Mouse (Mus musculus) neural tube, embryonic 12.5 days (tissue): ENCODE data around the gene Tsc22d2. TPM values are rescaled to one million over a fixed set of nuclear protein-coding genes. Genes with fewer than 3 reads are reported as not detected.

Source experiments
- ATAC-seq: fragments of 200-750 bp; cut with Nextera tagmentation; 2 replicates; pipeline ENCODE4 v1.8.0; 2017; ENCODE audit warnings: low read depth, mild to moderate bottlenecking, moderate TSS enrichment, moderate library complexity; ENCODE audit not compliant: low FRiP score
- H3K27ac ChIP-seq: fragments of 300-500 bp; sonication (generic); 2 replicates; pipeline ENCODE4 v1.5.1; 2016
- H3K27me3 ChIP-seq: fragments of 300-500 bp; sonication (generic); replicated peaks from 2 replicates; pipeline ENCODE4 v1.6.1; 2016; ENCODE audit warnings: mild to moderate bottlenecking
- H3K36me3 ChIP-seq: fragments of 300-500 bp; sonication (generic); 2 replicates; pipeline ENCODE4 v1.6.1; 2016; ENCODE audit warnings: mild to moderate bottlenecking
- H3K4me1 ChIP-seq: fragments of 300-500 bp; sonication (generic); 2 replicates; pipeline ENCODE4 v1.6.1; 2016
- H3K4me2 ChIP-seq: fragments of 300-500 bp; sonication (generic); replicated peaks from 2 replicates; pipeline ENCODE4 v1.6.1; 2016; ENCODE audit warnings: mild to moderate bottlenecking
- H3K4me3 ChIP-seq: fragments of 300-500 bp; sonication (generic); 2 replicates; pipeline ENCODE4 v1.5.1; 2016
- H3K9ac ChIP-seq: fragments of 300-500 bp; sonication (generic); 2 replicates; pipeline ENCODE4 v1.6.1; 2016; ENCODE audit warnings: mild to moderate bottlenecking
- H3K9me3 ChIP-seq: fragments of 300-500 bp; sonication (generic); 2 replicates; pipeline ENCODE4 v1.6.1; 2016; ENCODE audit warnings: mild to moderate bottlenecking
- WGBS: fragments of 180-500 bp; shearing (Covaris S2); methylation state at CpG from one replicate; pipeline ENCODE4 v1.1.7; 2016; 5-methylcytosine and 5-hydroxymethylcytosine counted together
- polyA plus RNA-seq: library from polyadenylated mRNA; unstranded; fragments of >200 nt; fragmentation: Nextera tagmentation; extraction: Ambion mirVana; gene quantifications from 2 replicates; pipeline ENCODE4 v1.2.1, GENCODE M21; 2016

Gene Tsc22d2
- polyA plus RNA-seq, 1 experiment from 2014 or later = 15.4 TPM

DNA sequence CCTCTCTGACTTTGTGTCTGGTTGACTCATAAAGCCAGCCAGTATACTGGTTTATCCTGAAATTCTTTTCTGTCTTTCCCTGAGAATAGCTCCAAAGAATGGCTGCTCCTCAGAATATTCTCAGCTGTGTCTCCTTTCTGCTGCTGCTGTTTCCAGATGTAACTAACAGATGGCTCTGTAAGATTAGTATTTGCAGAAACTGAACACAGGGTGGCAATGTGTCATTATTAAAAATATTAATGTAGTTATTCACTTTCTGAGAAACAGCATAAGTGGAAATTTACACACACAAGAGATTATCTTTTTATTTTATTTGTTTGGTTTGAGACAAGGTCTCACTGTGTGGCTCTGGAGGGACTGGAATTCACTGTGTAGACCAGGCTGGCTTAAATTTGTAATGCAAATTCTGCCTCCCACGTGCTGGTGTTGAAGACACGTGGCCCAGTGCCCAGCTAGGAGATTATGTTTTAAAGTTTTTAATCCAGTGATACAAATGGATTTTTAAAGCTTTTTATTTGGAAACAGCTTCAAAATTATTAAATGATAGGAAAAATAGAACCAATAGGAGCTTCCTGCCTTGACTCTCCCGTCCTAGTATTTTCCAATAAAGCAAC lies 89.3 kb downstream of the Tsc22d2 start:
- H3K4me1 ChIP-seq = no peaks in the 10 kb centered on the region
- H3K9me3 ChIP-seq = no peaks in the 10 kb centered on the region
- no peak overlapping the region for H3K4me3 ChIP-seq
- ATAC-seq = no peak
- no peak overlapping the region for H3K4me2 ChIP-seq
- no peaks in the 10 kb centered on the region for H3K27me3 ChIP-seq
- WGBS = 67% methylated on average over 3 of the region's 3 CpGs
- no peak overlapping the region for H3K9ac ChIP-seq
- H3K36me3 ChIP-seq = no peaks in the 10 kb centered on the region
- H3K27ac ChIP-seq = no peak overlapping the region

DNA sequence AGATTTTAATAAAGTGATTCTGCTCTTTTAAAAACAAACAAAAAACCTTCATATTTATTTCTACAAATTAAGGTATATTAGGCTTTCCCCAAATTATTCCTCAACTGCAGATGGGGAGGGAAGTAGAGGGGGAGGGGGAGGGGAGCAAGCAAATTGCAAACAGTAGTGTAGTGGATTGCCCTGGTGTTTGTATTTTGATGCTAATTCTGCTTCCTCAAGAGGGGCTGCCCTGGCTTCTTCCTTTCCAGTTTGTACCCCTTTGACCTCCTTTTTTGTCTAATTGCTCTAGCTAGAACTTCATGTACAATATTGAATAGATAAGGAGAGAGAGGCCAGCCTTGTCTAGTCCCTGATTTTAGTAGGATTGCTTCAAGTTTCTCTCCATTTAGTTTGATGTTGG lies 90.2 kb downstream of the Tsc22d2 start:
- Histone ChIP-seq H3K4me2 (no peak overlapping the region), H3K27ac (no peak overlapping the region), H3K4me3 (no peak overlapping the region), H3K36me3 (no peaks in the 10 kb centered on the region), H3K9me3 (no peaks in the 10 kb centered on the region), H3K27me3 (no peaks in the 10 kb centered on the region), H3K9ac (no peak overlapping the region), H3K4me1 (no peaks in the 10 kb centered on the region)
- no peak for ATAC-seq

DNA sequence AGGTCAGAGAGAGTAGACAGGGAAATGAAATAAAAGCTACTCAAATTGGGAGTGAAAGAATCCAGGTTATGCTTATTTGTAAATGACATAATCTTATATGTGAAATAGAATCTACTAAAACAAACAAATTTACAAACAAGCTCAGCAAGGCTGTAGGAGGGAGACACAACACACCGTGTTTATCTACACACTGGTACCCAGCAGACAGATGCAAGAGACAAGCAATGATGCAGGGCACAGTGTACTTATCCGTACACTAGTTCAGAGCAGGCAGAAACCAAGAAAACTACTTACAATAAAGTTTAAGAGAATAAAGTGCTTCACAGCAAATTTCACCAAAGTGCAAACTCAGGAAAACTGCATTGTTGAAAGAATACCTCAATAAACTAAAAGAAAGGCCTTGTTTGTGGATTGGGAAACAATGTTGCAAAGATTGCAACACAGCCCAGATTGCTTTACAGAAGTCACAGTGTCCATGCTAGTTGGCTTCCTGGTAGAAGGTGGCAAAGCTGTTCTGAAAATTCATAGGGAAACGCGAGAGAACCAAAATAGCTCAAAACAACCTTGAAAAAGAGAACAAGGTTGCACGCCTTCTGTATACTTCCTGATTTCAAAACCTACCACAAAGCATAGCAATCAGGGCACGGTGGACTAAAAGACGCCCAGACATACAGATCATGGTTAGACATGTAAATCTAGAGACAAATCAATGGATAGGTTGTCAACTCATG lies 93.7 kb downstream of the Tsc22d2 start:
- Histone ChIP-seq H3K9ac (no peak overlapping the region), H3K27ac (no peak overlapping the region), H3K27me3 (no peaks in the 10 kb centered on the region), H3K4me1 (no peaks in the 10 kb centered on the region), H3K36me3 (no peaks in the 10 kb centered on the region), H3K9me3 (no peaks in the 10 kb centered on the region), H3K4me2 (no peak overlapping the region), H3K4me3 (no peak overlapping the region)
- 91% methylated on average over 7 of the region's 7 CpGs for WGBS
- ATAC-seq = no peak

DNA sequence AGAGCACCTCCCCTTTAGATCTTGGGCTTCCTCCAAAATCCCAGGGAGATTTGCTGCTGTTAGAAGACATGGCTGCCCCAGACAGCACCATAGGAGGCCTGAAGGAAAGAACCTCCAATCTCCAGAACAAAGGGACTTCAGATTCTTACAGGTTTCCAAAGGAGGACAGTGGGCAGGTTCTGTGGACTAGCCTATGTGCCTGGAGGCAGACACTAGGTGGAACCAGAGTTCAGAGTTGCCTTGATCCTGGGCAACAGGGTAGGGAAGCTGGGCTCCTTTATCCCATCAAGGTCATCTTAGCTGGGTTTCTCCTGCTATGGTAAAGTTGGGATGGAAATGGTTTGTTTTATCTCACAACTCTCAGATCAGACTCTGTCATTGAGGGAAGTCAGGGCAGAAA lies 97.1 kb downstream of the Tsc22d2 start:
- H3K4me1 ChIP-seq = no peaks in the 10 kb centered on the region
- no peak overlapping the region for H3K4me2 ChIP-seq
- H3K9me3 ChIP-seq = no peaks in the 10 kb centered on the region
- no peak overlapping the region for H3K27ac ChIP-seq
- ATAC-seq = no peak
- no peak overlapping the region for H3K4me3 ChIP-seq
- H3K9ac ChIP-seq = no peak overlapping the region
- no peaks in the 10 kb centered on the region for H3K36me3 ChIP-seq
- no peaks in the 10 kb centered on the region for H3K27me3 ChIP-seq

DNA sequence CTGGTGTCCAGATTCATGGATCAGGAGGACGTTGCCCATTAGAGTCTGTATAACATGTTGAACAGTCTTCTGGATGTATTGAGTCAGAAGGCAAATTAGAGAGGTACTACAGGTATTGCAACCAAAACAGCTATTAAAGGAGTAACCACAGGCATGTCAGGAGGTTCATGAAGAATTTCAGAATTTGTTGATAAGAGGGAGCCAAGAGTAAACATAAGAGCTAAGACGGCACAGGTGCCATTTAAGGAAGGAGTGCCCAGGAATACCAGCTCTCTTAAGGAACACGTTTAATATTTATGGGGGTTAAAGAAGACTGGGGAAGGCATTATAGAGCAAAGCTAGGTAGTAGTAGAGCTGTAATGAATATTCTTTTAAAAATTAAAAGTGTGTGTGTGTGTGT lies 98.2 kb downstream of the Tsc22d2 start:
- no peak overlapping the region for H3K27ac ChIP-seq
- no peaks in the 10 kb centered on the region for H3K27me3 ChIP-seq
- H3K9me3 ChIP-seq = no peaks in the 10 kb centered on the region
- no peak overlapping the region for H3K4me3 ChIP-seq
- no peak overlapping the region for H3K4me2 ChIP-seq
- ATAC-seq = no peak
- no peaks in the 10 kb centered on the region for H3K4me1 ChIP-seq
- no peaks in the 10 kb centered on the region for H3K36me3 ChIP-seq
- H3K9ac ChIP-seq = no peak overlapping the region
- WGBS = 85% methylated on average over 3 of the region's 3 CpGs

DNA sequence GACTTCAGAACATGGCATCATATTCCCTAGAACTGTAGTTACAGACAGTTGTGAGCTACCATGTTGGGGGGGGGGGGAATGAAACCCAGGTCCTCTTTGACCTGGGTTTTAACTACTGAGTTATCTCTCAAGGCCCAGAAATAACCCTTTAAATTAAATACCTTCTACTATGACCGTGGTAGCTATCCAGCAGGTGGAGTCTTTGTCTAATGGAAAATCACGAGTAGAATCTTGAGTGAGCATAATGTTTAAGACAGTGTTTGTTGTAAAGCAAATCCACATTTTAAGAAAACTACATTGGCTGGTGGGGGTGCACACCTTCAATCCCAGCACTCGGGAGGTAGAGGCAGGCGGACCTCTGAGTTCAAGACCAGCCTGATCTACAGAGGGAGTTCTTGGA lies 99.0 kb downstream of the Tsc22d2 start:
- no peaks in the 10 kb centered on the region for H3K9me3 ChIP-seq
- ATAC-seq = no peak
- WGBS = 90% methylated on average over 4 of the region's 4 CpGs

DNA sequence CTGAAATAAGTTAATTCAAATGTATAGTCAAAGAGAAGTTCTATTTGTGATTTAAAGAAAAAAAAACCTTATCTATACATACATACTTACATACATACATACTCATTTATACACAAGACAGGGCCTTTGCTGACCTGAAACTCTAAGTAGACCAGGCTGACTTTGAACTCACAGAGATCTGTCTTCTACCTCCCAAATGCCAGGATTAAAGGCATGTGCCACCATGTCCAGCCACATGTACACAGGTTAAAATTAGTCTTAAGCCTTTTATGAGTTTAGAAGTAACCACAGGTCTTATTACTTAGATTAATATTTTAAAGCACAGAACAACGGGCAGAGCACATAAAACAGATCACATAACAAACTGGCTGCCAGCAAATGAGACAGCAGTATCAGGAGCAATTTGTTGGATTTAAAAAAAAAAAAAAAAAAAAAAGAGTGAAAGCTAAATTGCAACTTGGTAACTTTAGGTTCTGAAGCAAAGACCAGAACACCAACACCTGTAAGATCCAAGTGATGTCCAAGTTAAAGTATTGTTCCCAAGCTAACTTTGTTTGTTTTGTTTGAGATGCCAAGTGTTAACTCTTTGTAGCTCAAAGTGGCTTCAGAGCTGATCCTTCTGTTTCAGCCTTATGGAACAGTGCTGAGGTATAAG lies 101.6 kb downstream of the Tsc22d2 start:
- no peak overlapping the region for H3K27ac ChIP-seq
- no peaks in the 10 kb centered on the region for H3K4me1 ChIP-seq
- ATAC-seq = no peak
- no peak overlapping the region for H3K4me3 ChIP-seq
- peaks cover under 1% of the 10 kb centered on the region; the same call in 1 of the 2 replicates for H3K36me3 ChIP-seq
- H3K27me3 ChIP-seq = no peaks in the 10 kb centered on the region
- no peak overlapping the region for H3K9ac ChIP-seq
- 88% methylated on average over 1 of the region's 1 CpGs for WGBS
- H3K9me3 ChIP-seq = no peaks in the 10 kb centered on the region
- no peak overlapping the region for H3K4me2 ChIP-seq

More for the DNA sequence above, 99.0 kb downstream of the Tsc22d2 start:
- no peak overlapping the region for H3K4me3 ChIP-seq
- H3K36me3 ChIP-seq = no peaks in the 10 kb centered on the region
- no peaks in the 10 kb centered on the region for H3K27me3 ChIP-seq
- H3K4me1 ChIP-seq = no peaks in the 10 kb centered on the region
- no peak overlapping the region for H3K27ac ChIP-seq
- H3K9ac ChIP-seq = no peak overlapping the region
- H3K4me2 ChIP-seq = no peak overlapping the region

Other genes with a start within 250 kb of the Tsc22d2 start
- 47.4 and 49.8 TPM in 2 replicates for gene Eif2a, start 111.1 kb downstream of the Tsc22d2 start, polyA plus RNA-seq
- 109 and 116 TPM in 2 replicates for gene Serp1, start 111.2 kb downstream of the Tsc22d2 start, polyA plus RNA-seq
- 23.2 and 23.7 TPM in 2 replicates for gene Selenot, start 161.9 kb downstream of the Tsc22d2 start, polyA plus RNA-seq
- 0.19 TPM in 1 of 2 replicates, not detected in the other for gene Erich6, start 222.5 kb downstream of the Tsc22d2 start, polyA plus RNA-seq